Mouse (Mus musculus): ENCODE measurements around the gene D8Ertd738e.

DNA sequence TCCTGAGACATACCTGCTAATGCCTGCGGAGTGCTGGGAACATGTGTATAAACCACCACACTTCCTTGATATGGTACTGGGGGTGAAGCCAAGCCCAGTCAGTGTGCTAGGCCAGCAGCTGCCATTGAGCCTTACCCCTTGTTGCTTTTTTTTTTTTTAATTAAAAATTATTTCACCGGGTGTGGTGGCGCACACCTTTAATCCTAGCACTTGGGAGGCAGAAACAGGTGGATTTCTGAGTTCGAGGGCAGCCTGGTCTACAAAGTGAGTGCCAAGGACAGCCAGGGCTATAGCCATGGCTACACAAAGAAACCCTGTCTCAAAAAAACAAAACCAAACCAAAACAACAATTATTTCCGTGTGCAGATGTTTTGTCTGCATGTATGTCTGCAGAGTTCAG lies 44.4 kb downstream of the D8Ertd738e start:
- TF ChIP-seq CTCF (IDR thresholded peaks at IDR 0.05; ENCODE audit: borderline replicate concordance, insufficient read depth, low read depth, low read length) (no peak), POLR2A (IDR thresholded peaks at IDR 0.05; ENCODE audit: borderline replicate concordance, insufficient read depth, low read length) (no peak)

Data from cerebellum, adult 2 months (tissue).